Mouse (Mus musculus): Measurements from ENCODE around the gene Fkbp1a.

Fkbp1a gene

DNA sequence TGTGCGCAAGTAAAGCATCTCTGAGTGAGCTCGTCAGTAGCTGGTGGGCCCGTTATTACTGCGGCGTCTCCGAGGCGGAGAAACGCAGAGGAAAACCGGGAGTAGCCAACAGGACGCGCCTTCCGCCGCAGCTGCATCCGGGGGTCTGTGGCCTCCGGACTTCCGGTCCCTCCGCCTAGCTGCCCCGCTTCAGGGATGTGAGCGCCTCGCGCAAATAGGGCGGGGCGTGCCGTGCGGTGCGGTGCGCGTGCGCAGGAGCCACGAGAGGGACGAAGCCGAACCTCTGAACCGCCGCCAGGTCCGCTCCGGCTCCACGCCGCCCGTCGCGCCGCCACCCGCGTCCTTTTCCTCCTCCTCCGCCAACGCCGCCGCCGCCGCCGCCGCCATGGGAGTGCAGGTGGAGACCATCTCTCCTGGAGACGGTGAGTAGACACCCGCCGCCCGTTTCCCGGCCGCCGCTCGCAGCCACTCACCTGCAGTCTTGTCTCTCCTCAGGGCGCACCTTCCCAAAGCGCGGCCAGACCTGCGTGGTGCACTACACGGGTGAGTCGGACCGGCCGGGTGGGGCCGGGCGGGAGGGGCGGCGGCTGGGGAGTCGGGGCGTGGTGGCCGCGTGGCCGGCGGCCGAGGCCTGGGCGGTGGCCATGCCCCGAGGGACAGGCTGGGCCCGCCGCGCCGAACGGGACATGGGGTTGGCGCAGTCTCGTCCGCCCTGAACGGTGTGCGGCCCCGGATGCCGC lies at the start of gene Fkbp1a:
Fkbp1a (plus strand) TSS at position 161 of the 740 bp plus-strand sequence.
- peak; percentile 87 for DNase-seq (ENCODE audit: low read depth, low spot score)

- peak; percentile 81 for DNase-seq (ENCODE audit: low read depth, low spot score)
Measured at GRCm38 (mm10) chr2:151494035-151494803, 48.1 kb upstream of the Fkbp1a start, which contains the start of gene Nsfl1c. Nsfl1c (plus strand) TSS chr2:151494182.

DNA sequence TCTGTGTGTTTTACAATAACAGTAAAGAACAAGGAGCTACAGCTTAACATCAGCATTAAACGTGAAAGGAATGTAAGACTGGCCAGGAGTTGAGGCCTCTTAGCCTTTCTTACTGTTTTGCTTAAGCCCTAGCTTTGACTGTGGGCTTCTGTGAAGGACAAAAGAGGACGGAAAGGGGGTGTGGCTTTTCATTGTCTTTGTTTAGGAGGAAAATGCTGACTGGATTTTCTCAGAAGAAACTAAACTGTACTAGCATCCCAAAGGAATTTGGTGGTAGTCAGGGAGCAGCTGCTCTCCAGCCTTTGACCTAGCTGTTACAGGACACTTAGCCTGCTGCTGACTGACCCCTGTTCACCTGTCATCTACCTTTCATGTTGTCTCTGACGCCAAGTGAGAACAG lies 43.9 kb upstream of the Fkbp1a start:
- DNase-seq (ENCODE audit: low read depth, low spot score): no peak

DNA sequence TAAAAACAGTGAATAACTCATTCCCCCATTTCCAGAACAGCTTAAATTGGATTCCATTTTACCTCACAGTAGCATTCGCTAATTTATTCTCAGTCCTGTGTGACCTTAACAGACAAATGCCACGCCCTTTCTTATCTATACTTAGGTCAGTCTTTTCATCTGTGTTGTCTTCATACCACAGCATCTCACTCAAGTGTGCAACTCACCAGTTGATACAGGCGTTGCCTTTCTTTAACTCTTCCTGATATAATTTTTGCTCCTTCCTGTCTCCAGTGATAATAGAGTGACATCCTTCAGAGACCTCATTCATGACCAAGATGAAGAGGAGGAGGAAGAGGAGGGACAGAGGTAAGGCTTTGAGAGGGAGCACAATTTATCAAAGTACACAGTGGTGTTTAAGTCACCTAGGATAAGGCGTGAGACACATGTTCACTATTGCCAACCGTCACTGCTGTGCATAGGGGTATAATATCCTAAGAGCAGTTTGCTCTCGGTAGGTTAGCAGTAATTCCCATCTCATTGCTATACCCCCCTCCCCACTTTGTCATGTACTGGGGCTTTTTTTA lies 41.8 kb upstream of the Fkbp1a start:
- no peak for DNase-seq (ENCODE audit: low read depth, low spot score)

GRCm38 (mm10) chr2:151504226-151504625 lies 38.1 kb upstream of the Fkbp1a start:
- DNase-seq (ENCODE audit: low read depth, low spot score): no peak

GRCm38 (mm10) chr2:151512199-151512598 lies 30.1 kb upstream of the Fkbp1a start:
- no peak for DNase-seq (ENCODE audit: low read depth, low spot score)

DNA sequence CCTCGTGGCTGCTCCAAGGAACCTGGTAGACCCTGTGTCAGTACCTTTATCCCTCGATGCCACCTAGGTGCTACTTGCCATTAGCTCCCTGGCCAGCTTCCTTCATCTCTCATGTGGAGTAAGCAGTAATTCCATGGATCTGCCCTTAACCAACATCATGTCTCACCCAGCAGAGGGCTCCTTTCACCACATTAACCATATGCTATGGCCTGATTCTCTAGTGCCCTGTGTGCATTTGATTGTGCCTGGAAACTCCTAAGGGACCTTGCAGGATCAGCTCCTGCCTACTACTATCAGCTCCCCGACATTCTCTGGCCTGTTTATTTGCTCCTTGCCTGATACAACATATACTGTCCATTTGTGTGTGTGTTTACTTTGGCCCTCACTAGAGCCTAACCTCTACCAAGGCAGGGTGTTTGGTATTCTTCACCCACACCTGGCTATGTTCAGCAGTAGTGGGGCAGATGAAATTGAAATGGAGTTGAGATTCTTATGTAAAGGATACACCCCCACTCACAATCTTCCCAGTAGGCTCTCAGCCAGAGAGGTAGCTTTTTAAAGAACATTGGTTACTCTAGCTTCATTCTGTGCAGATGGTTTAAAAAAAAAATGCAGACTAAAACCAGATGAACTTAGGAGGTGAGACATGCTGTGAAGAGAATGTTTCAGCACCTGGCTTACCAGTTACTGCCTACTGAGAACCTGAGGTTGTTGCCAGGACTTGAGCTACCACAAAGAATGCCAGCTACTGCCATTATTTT lies 28.6 kb upstream of the Fkbp1a start:
- DNase-seq (ENCODE audit: low read depth, low spot score): no peak

DNA sequence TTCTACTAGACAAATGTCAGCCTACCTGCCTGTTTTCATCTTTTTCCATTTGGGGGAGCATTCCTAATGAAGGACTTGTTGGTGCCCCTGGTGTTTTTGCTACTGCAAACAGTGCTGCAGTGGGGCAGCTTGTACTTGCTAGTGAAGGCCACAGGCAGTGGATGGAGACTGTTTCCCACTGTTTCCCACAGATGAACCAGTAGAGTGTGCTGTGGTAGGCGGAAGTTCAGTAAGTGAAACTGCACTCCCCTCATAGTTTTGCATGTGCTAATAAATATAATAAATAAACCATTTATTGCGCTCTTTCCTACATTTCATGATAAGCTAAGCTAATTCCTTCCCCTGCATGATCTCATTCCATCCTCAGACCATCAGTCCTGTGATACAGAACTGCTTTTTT lies 23.3 kb upstream of the Fkbp1a start:
- DNase-seq (ENCODE audit: low read depth, low spot score): no peak

DNA sequence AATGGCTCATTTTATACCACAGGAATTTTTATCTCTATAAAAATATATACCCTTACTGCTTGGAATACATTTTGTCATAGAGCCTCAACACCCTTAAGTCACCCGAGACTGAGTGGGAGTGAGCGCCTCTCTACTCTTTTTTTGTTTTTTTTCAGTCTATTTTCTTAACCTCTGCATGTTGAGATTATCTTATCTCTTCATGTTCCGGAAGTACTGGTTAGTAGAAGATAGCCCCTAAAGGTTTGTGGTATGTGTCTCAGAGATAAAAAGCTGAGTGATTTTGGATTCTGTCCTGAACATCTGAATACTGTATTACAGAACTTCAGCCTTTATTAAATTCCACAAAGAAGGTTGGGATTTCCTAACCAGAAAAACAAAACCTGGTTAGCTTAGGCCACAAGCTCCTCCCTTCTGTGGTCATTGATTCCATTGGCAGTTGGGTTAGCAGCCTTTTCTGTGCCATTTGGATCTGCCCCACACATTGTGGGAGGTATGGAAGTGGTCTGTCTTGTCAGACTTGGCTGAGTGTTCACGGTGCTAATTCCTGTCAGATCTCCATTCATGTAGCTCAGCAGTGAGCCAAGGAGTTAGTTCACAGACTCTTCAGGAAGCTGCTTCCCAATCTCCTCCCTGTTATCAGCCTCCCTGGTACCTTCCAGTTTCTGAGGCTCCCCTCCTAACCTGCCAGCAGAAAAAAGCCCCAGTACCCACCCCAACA lies 17.8 kb upstream of the Fkbp1a start:
- no peak for DNase-seq (ENCODE audit: low read depth, low spot score)

DNA sequence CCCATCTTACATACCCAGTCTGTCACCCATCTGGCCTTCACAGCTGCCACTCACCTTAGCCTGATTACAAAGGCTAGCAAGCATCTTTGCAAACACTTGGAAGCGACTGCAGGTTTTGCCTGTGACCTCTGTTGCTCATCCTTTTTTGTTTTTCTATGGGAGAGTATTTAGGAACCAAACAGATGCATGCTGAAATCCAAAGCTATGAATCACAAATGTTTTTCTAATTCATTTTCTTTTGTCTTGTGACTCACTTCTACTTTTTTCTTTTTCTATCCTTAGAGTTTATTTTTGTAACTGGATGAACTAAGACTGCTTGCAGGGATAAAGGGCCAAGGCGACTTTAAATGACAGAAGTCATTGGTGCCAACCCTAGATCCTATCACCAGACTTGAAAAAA lies 16.8 kb upstream of the Fkbp1a start:
- DNase-seq (ENCODE audit: low read depth, low spot score): no peak

GRCm38 (mm10) chr2:151528066-151528465 lies 14.2 kb upstream of the Fkbp1a start:
- no peak for DNase-seq (ENCODE audit: low read depth, low spot score)

GRCm38 (mm10) chr2:151529169-151529568 lies 13.1 kb upstream of the Fkbp1a start:
- no peak for DNase-seq (ENCODE audit: low read depth, low spot score)

GRCm38 (mm10) chr2:151530378-151531230 lies 11.7 kb upstream of the Fkbp1a start:
- no peak for DNase-seq (ENCODE audit: low read depth, low spot score)

DNA sequence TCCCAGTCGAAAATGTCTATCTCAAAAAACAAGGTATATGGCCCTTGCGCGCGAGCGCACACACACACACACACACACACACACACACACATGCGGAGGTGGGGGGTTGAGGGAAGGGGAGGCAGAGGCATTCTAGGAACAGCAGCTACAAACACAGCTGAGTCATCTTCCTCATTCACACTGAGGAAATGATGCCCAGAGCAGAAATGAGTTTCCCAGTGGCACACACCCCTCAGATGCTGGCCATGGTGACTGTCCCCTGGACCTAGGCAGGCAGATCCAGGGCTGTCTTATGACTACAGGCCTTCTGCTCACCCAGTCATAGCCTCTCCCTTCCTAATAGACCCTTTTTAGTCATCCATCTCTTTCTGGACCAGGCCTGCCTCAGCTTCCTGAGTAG lies 8.7 kb upstream of the Fkbp1a start:
- no peak for DNase-seq (ENCODE audit: low read depth, low spot score)

GRCm38 (mm10) chr2:151535961-151536617 lies 6.2 kb upstream of the Fkbp1a start:
- no peak for DNase-seq (ENCODE audit: low read depth, low spot score)

GRCm38 (mm10) chr2:151536618-151536974 lies 5.7 kb upstream of the Fkbp1a start:
- no peak for DNase-seq (ENCODE audit: low read depth, low spot score)

DNA sequence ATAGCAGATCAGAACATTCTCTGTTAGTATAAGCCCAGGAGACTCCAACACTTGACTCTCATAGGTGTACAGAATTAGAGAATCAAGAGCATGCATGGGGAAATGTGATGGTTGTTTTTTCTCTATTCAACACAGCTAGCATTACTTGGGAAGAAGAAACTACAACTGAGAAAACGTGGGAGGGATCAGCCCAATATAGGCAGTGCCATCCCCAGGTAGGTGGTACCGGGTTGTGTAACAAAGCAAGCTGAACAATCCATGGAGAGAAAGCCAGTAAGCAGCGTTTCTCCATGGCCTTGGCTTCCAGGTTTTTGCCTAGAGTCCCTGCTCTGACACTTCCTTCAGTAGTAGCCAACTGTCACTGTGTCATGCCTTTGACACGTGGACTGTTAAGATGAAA lies 3.6 kb upstream of the Fkbp1a start:
- DNase-seq (ENCODE audit: low read depth, low spot score): no peak

- no peak for DNase-seq (ENCODE audit: low read depth, low spot score)
Measured at GRCm38 (mm10) chr2:151543063-151543895, 996 bp downstream of the Fkbp1a start.

- DNase-seq (ENCODE audit: low read depth, low spot score): no peak
Measured at GRCm38 (mm10) chr2:151544673-151545072, 2.4 kb downstream of the Fkbp1a start.

Data from brain, embryonic 18.5 days (tissue).